Mouse (Mus musculus): Measurements from ENCODE around the gene Rbm7. TPM values are rescaled to one million over a fixed set of nuclear protein-coding genes. Genes with fewer than 3 reads are reported as not detected.
"Not testable (repeated sequence)": the region's sequence is repeated elsewhere in the genome, so short reads cannot be mapped to it uniquely, and the experiment has no call there.

Rbm7 gene
- total RNA-seq, 2 experiments from 2014 or later = 38.4 to 39.6 TPM

DNA sequence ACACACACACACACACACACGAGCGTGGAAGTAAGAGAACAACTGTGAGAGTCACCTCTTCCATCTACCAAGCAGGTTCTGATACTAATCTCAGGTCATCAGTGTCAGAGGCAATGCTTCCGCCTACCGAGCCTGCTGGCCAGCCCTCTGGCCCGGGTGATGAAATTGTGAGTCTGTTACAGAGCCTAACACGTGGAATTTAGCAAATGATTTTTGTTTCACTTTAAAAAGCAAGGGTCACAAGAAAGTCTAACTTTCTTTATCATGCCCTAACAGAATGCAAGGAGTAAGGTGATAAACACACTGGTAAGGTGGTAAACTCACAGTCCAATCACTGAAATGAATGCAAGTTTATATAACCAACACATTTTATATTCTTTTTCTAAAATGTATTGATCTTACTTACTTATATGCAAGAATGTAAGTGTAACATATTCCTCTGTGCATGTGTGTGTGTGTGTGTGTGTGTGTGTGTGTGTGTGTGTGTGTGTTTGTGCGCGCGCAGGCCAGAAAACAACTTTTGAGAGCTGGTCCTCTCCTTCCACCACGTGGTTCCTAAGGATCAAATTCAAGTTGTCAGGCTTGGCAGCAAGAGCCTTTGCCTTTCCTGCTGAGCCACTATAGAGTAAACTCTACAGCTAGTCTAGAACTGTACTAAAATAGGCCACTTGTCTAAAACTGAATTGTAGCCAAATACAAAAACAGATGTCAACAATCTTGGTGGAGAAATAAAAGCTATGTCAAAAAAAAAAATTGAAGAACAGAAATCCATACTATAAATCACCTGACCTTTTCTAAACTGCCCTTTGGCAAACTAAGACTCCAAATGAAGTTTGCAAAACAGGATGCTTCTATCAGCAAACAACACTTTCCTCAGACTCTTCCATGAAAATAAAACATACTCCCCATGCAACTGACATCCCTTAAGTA is 18.6 kb downstream of the Rbm7 start:
- H3K27ac ChIP-seq = no peak overlapping the region
- H3K4me3 ChIP-seq = no peak overlapping the region
- no peak for TF ChIP-seq CTCF (conservative IDR thresholded peaks at IDR 0.05)
- no peak for DNase-seq (ENCODE audit: low spot score in 2 of 2)

- TF ChIP-seq CTCF (conservative IDR thresholded peaks at IDR 0.05) = no peak
- DNase-seq (ENCODE audit: low spot score in 2 of 2) = no peak
- Histone ChIP-seq H3K27ac (no peak overlapping the region), H3K4me3 (no peak overlapping the region)
Observed at GRCm38 (mm10) chr9:48474367-48474766, 20.7 kb downstream of the Rbm7 start.

GRCm38 (mm10) chr9:48473131-48473530 is 22.0 kb downstream of the Rbm7 start:
- no peak overlapping the region for H3K4me3 ChIP-seq
- TF ChIP-seq CTCF (conservative IDR thresholded peaks at IDR 0.05) = no peak
- DNase-seq (ENCODE audit: low spot score in 2 of 2) = no peak
- H3K27ac ChIP-seq = no peak overlapping the region

DNA sequence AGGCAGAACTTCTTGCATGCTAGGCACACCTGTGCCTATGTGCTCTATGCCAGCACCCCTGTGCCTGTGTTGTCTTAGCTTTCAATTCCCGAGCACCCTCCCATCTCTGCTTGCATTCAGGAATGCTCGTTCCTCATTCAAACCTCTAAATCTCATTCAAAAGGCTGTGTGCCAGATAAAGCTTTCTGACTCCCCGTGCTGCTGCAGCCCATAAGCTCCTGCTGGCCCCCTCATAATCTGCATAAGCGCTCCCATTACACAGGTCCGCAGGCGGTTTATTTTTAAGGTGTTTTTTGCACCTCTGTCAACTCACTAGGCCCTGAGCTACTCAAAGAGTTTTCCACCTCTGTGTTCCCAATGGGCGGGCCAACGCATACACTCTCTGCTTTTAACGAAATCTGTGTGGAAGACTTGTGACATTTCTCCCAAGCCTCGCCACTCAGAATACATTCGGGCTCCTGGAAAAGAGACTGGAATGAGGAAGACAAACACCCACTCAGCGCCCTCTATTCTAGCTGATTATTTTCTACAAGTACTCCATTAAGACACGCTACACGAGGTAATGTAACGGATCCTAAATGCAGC is 22.6 kb downstream of the Rbm7 start:
- H3K27ac ChIP-seq = no peak overlapping the region
- H3K4me3 ChIP-seq = no peak overlapping the region
- TF ChIP-seq CTCF (conservative IDR thresholded peaks at IDR 0.05) = no peak
- no peak for DNase-seq (ENCODE audit: low spot score in 2 of 2)

- H3K27ac ChIP-seq; DNase-seq (ENCODE audit: low spot score in 2 of 2); H3K4me3 ChIP-seq: not testable (repeated sequence)
Observed at GRCm38 (mm10) chr9:48467471-48467870, 27.6 kb downstream of the Rbm7 start.

DNA sequence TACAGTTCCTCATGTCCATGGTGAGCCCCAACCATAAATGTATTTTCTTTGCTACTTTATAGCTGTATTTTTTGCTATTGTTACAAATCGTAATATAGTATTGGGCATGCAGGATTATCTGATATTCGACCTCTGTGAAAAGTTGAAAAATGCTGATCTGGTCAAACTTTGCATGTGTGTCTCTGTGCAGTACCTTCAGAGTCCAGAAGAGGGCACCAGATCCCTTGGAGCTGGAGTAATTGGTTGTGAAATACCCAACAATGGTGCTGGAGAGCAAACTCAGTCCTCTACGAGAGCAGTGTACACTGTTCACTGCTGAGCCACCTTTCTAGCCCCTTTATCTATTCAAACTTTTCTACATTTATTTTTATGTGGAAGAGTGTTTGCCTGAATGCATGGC is 28.3 kb downstream of the Rbm7 start:
- peak; percentile 96 for TF ChIP-seq CTCF (conservative IDR thresholded peaks at IDR 0.05)
- H3K27ac ChIP-seq = no peak overlapping the region
- no peak overlapping the region for H3K4me3 ChIP-seq
- peak; percentile 25 to 65 for DNase-seq (ENCODE audit: low spot score in 2 of 2)

DNA sequence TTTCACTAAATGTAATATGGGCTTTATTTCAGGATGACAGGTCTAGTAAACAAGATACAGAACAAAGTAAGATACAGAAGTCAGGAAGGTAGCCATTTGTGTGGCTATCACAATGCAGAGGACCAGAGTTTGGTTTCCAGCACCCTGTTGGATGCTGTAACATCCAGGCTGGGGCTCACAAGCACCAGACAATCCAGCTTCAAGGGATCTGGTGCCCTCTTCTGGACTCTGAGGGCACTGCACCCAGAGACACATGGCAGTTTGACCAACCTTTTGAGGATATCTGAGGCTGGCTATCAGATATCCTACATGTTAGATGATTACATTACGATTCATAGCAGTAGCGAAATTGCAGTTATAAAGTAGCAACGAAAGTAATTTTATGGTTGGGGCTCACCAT is 29.4 kb downstream of the Rbm7 start:
- DNase-seq (ENCODE audit: low spot score in 2 of 2) = no peak
- no peak overlapping the region for H3K27ac ChIP-seq
- peak; percentile 59 for TF ChIP-seq CTCF (conservative IDR thresholded peaks at IDR 0.05)
- no peak overlapping the region for H3K4me3 ChIP-seq

- Histone ChIP-seq H3K4me3 (no peak overlapping the region), H3K27ac (no peak overlapping the region)
- DNase-seq (ENCODE audit: low spot score in 2 of 2) = no peak
- no peak for TF ChIP-seq CTCF (conservative IDR thresholded peaks at IDR 0.05)
Observed at GRCm38 (mm10) chr9:48461545-48461944, 33.6 kb downstream of the Rbm7 start.

DNA sequence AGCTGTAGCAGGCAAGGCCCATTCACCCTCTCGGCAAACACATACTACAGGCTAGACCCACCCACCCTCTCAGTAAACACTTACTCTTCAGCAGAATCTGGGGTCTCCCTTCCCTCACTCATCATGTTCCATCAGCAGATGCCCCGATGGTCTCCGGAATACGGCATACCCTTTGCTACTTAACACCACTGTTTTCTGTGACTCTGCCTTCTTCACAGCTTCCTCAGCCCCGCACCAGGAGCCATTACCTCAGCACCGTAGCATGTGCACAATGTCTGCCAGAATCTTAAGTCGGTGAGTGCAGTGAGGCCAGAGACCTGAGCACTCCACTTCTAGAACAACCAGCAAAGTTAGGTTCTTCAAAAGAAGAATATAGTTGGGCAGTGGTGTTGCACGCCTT is 34.4 kb downstream of the Rbm7 start:
- no peak for DNase-seq (ENCODE audit: low spot score in 2 of 2)
- no peak overlapping the region for H3K4me3 ChIP-seq

GRCm38 (mm10) chr9:48459391-48459790 is 35.7 kb downstream of the Rbm7 start:
- Histone ChIP-seq H3K27ac (no peak overlapping the region), H3K4me3 (no peak overlapping the region)
- no peak for DNase-seq (ENCODE audit: low spot score in 2 of 2)
- no peak for TF ChIP-seq CTCF (conservative IDR thresholded peaks at IDR 0.05)

More for the DNA sequence above, 34.4 kb downstream of the Rbm7 start:
- no peak overlapping the region for H3K27ac ChIP-seq
- no peak for TF ChIP-seq CTCF (conservative IDR thresholded peaks at IDR 0.05)

GRCm38 (mm10) chr9:48458879-48459278 is 36.2 kb downstream of the Rbm7 start:
- TF ChIP-seq CTCF (conservative IDR thresholded peaks at IDR 0.05) = peak; percentile 57
- Histone ChIP-seq H3K27ac (no peak overlapping the region), H3K4me3 (no peak overlapping the region)
- DNase-seq (ENCODE audit: low spot score in 2 of 2) = no peak

- TF ChIP-seq CTCF (conservative IDR thresholded peaks at IDR 0.05) = no peak
- DNase-seq (ENCODE audit: low spot score in 2 of 2) = no peak
- Histone ChIP-seq H3K27ac (no peak overlapping the region), H3K4me3 (no peak overlapping the region)
Observed at GRCm38 (mm10) chr9:48455961-48456360, 39.1 kb downstream of the Rbm7 start.

DNA sequence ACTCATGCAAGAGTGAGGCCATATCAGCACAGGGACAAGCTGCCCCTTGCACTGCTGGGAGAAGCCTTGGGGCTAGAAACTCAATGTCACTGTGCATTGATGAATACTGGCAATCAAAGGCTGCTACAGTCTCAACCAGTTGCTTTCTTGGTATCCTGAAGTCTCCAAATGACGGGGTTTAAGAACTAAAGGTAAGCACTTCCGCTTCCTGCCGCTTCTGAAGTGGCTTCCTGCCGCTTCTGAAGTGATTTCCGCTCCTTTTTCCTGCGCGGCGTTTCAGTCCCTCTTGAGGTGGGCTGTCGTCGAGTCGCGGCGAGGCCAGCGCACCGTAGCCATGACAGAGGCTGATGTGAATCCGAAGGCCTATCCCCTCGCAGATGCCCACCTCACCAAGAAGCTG is 45.0 kb downstream of the Rbm7 start:
- no peak for TF ChIP-seq CTCF (conservative IDR thresholded peaks at IDR 0.05)
- Histone ChIP-seq H3K4me3 (no peak overlapping the region), H3K27ac (no peak overlapping the region)
- DNase-seq (ENCODE audit: low spot score in 2 of 2) = no peak

GRCm38 (mm10) chr9:48447783-48448209 is 47.3 kb downstream of the Rbm7 start:
- H3K27ac ChIP-seq = no peak overlapping the region
- no peak overlapping the region for H3K4me3 ChIP-seq
- DNase-seq (ENCODE audit: low spot score in 2 of 2) = peak in 1 of 2 experiments; percentile 29
- TF ChIP-seq CTCF (conservative IDR thresholded peaks at IDR 0.05) = peak; percentile 79

Measured in layer of hippocampus, adult 2 months (tissue).